Mouse (Mus musculus) ES-E14 (cell line): ENCODE results near the gene Rrp15.

Source experiments
- CHD2 ChIP-seq: IDR thresholded peaks from 2 replicates; pipeline ENCODE4 v1.6.1; 2014; ENCODE audit warnings: mild to moderate bottlenecking, low read depth, low read length, inconsistent platforms
- HCFC1 ChIP-seq: IDR thresholded peaks from 2 replicates; pipeline ENCODE4 v1.6.1; 2012; ENCODE audit warnings: low read length, inconsistent platforms, borderline replicate concordance; ENCODE audit not compliant: insufficient read depth
- MAFK ChIP-seq: IDR thresholded peaks from 2 replicates; pipeline ENCODE4 v1.6.1; 2014; ENCODE audit warnings: mild to moderate bottlenecking, low read depth, low read length, inconsistent platforms; ENCODE audit not compliant: insufficient read depth
- ZC3H11A ChIP-seq: IDR thresholded peaks from 2 replicates; pipeline ENCODE4 v1.6.1; 2012; ENCODE audit warnings: low read depth, mild to moderate bottlenecking, inconsistent platforms, low read length, borderline replicate concordance
- ZNF384 ChIP-seq: IDR thresholded peaks from 2 replicates; pipeline ENCODE4 v1.6.1; 2012; ENCODE audit warnings: low read depth, low read length, inconsistent platforms

DNA sequence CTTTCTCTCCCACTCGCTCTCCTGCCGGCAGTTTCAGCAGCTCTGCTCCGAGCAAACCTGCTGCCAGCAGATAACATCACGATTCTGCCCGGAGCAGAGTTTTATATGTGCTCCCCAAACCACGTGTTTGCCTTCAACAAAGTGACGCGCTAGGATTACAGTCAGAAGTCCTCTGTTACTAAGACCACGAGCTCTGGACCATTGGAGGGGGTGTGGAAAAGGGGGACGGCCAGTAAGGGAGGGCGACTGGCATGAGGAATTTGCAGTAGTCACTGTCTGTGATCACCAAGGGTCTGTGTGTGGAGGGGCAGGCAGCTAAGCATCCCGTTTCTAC lies 43.3 kb downstream of the Rrp15 start, which contains the start of gene Tgfb2:
- TF ChIP-seq ZNF384 (no peak), MAFK (no peak), CHD2 (no peak), ZC3H11A (no peak), HCFC1 (no peak)
